Mouse (Mus musculus): ENCODE results near the gene Il1r2. TPM values are rescaled to one million over a fixed set of nuclear protein-coding genes. Genes with fewer than 3 reads are reported as not detected.

Il1r2 gene
- polyA plus RNA-seq, 1 experiment from 2014 or later, result 0.20 TPM

GRCm38 (mm10) chr1:40109736-40110135 lies 35.9 kb downstream of the Il1r2 start:
- no peaks in the 10 kb centered on the region for H3K9me3 ChIP-seq
- 57% methylated on average over 6 of the region's 6 CpGs for WGBS

GRCm38 (mm10) chr1:40115271-40115670 lies 41.4 kb downstream of the Il1r2 start:
- H3K27ac ChIP-seq (replicated peaks), result no peak overlapping the region
- peak; percentile 22 for DNase-seq (ENCODE audit: low spot score)
- 51% methylated on average over 8 of the region's 8 CpGs for WGBS
- H3K27me3 ChIP-seq (replicated peaks; ENCODE audit: low read depth, poor library complexity, severe bottlenecking), result no peaks in the 10 kb centered on the region
- no peaks in the 10 kb centered on the region for H3K9me3 ChIP-seq
- H3K4me3 ChIP-seq, result no peak overlapping the region
- peaks cover 11% of the 10 kb centered on the region for H3K4me1 ChIP-seq
- H3K36me3 ChIP-seq (replicated peaks), result no peaks in the 10 kb centered on the region

More at GRCm38 (mm10) chr1:40109736-40110135, 35.9 kb downstream of the Il1r2 start:
- no peaks in the 10 kb centered on the region for H3K4me1 ChIP-seq
- no peak overlapping the region for H3K27ac ChIP-seq (replicated peaks)
- no peak for DNase-seq (ENCODE audit: low spot score)
- H3K36me3 ChIP-seq (replicated peaks), result no peaks in the 10 kb centered on the region
- no peaks in the 10 kb centered on the region for H3K27me3 ChIP-seq (replicated peaks; ENCODE audit: low read depth, poor library complexity, severe bottlenecking)
- no peak overlapping the region for H3K4me3 ChIP-seq

- Histone ChIP-seq H3K36me3 (replicated peaks) (no peaks in the 10 kb centered on the region), H3K27me3 (replicated peaks; ENCODE audit: low read depth, poor library complexity, severe bottlenecking) (no peaks in the 10 kb centered on the region), H3K9me3 (no peaks in the 10 kb centered on the region), H3K4me3 (no peak overlapping the region), H3K27ac (replicated peaks) (no peak overlapping the region), H3K4me1 (peaks cover 11% of the 10 kb centered on the region)
- 9% methylated on average over 8 of the region's 8 CpGs for WGBS
- peak; percentile 81 for DNase-seq (ENCODE audit: low spot score)
Measured at GRCm38 (mm10) chr1:40116422-40116821, 42.5 kb downstream of the Il1r2 start.

GRCm38 (mm10) chr1:40117565-40117964 lies 43.7 kb downstream of the Il1r2 start:
- Histone ChIP-seq H3K9me3 (no peaks in the 10 kb centered on the region), H3K4me1 (peaks cover 11% of the 10 kb centered on the region), H3K36me3 (replicated peaks) (no peaks in the 10 kb centered on the region), H3K27ac (replicated peaks) (0 out of 2 replicates have a peak overlapping the region, but pooled peaks have one; percentile 10), H3K4me3 (no peak overlapping the region), H3K27me3 (replicated peaks; ENCODE audit: low read depth, poor library complexity, severe bottlenecking) (no peaks in the 10 kb centered on the region)
- peak; percentile 52 for DNase-seq (ENCODE audit: low spot score)
- WGBS, result 31% methylated on average over 9 of the region's 10 CpGs

GRCm38 (mm10) chr1:40124237-40124636 lies 50.4 kb downstream of the Il1r2 start:
- H3K9me3 ChIP-seq, result no peaks in the 10 kb centered on the region
- no peak overlapping the region for H3K4me3 ChIP-seq
- H3K27ac ChIP-seq (replicated peaks), result no peak overlapping the region
- 83% methylated on average over 4 of the region's 4 CpGs for WGBS
- H3K36me3 ChIP-seq (replicated peaks), result no peaks in the 10 kb centered on the region
- no peaks in the 10 kb centered on the region for H3K27me3 ChIP-seq (replicated peaks; ENCODE audit: low read depth, poor library complexity, severe bottlenecking)
- no peak for DNase-seq (ENCODE audit: low spot score)
- H3K4me1 ChIP-seq, result no peaks in the 10 kb centered on the region

GRCm38 (mm10) chr1:40128481-40128880 lies 54.6 kb downstream of the Il1r2 start:
- Histone ChIP-seq H3K4me3 (no peak overlapping the region), H3K36me3 (replicated peaks) (no peaks in the 10 kb centered on the region), H3K4me1 (no peaks in the 10 kb centered on the region), H3K9me3 (no peaks in the 10 kb centered on the region), H3K27me3 (replicated peaks; ENCODE audit: low read depth, poor library complexity, severe bottlenecking) (no peaks in the 10 kb centered on the region), H3K27ac (replicated peaks) (no peak overlapping the region)
- DNase-seq (ENCODE audit: low spot score), result no peak
- 88% methylated on average over 4 of the region's 4 CpGs for WGBS

GRCm38 (mm10) chr1:40129321-40129720 lies 55.4 kb downstream of the Il1r2 start:
- no peaks in the 10 kb centered on the region for H3K36me3 ChIP-seq (replicated peaks)
- no peaks in the 10 kb centered on the region for H3K4me1 ChIP-seq
- H3K27me3 ChIP-seq (replicated peaks; ENCODE audit: low read depth, poor library complexity, severe bottlenecking), result no peaks in the 10 kb centered on the region
- H3K9me3 ChIP-seq, result no peaks in the 10 kb centered on the region
- 64% methylated on average over 2 of the region's 2 CpGs for WGBS
- no peak overlapping the region for H3K4me3 ChIP-seq
- H3K27ac ChIP-seq (replicated peaks), result no peak overlapping the region
- DNase-seq (ENCODE audit: low spot score), result no peak

GRCm38 (mm10) chr1:40131631-40132030 lies 57.8 kb downstream of the Il1r2 start:
- Histone ChIP-seq H3K36me3 (replicated peaks) (no peaks in the 10 kb centered on the region), H3K27ac (replicated peaks) (no peak overlapping the region), H3K4me3 (no peak overlapping the region), H3K9me3 (no peaks in the 10 kb centered on the region), H3K27me3 (replicated peaks; ENCODE audit: low read depth, poor library complexity, severe bottlenecking) (no peaks in the 10 kb centered on the region), H3K4me1 (no peaks in the 10 kb centered on the region)
- no peak for DNase-seq (ENCODE audit: low spot score)
- 46% methylated on average over 1 of the region's 1 CpGs for WGBS

- no peak for DNase-seq (ENCODE audit: low spot score)
- no peaks in the 10 kb centered on the region for H3K9me3 ChIP-seq
Measured at GRCm38 (mm10) chr1:40132721-40133120, 58.8 kb downstream of the Il1r2 start.

GRCm38 (mm10) chr1:40133567-40133966 lies 59.7 kb downstream of the Il1r2 start:
- H3K4me1 ChIP-seq, result no peaks in the 10 kb centered on the region
- no peaks in the 10 kb centered on the region for H3K27me3 ChIP-seq (replicated peaks; ENCODE audit: low read depth, poor library complexity, severe bottlenecking)
- H3K4me3 ChIP-seq, result no peak overlapping the region
- H3K36me3 ChIP-seq (replicated peaks), result no peaks in the 10 kb centered on the region
- H3K27ac ChIP-seq (replicated peaks), result no peak overlapping the region
- no peak for DNase-seq (ENCODE audit: low spot score)
- H3K9me3 ChIP-seq, result no peaks in the 10 kb centered on the region
- 76% methylated on average over 3 of the region's 3 CpGs for WGBS

More at GRCm38 (mm10) chr1:40132721-40133120, 58.8 kb downstream of the Il1r2 start:
- no peaks in the 10 kb centered on the region for H3K27me3 ChIP-seq (replicated peaks; ENCODE audit: low read depth, poor library complexity, severe bottlenecking)
- no peaks in the 10 kb centered on the region for H3K36me3 ChIP-seq (replicated peaks)
- H3K4me3 ChIP-seq, result no peak overlapping the region
- no peak overlapping the region for H3K27ac ChIP-seq (replicated peaks)
- no peaks in the 10 kb centered on the region for H3K4me1 ChIP-seq
- 87% methylated on average over 4 of the region's 4 CpGs for WGBS

GRCm38 (mm10) chr1:40139798-40140532 lies 66.1 kb downstream of the Il1r2 start:
- 78% methylated on average over 14 of the region's 14 CpGs for WGBS
- H3K4me3 ChIP-seq, result no peak overlapping the region
- no peak overlapping the region for H3K27ac ChIP-seq (replicated peaks)
- no peaks in the 10 kb centered on the region for H3K36me3 ChIP-seq (replicated peaks)
- H3K27me3 ChIP-seq (replicated peaks; ENCODE audit: low read depth, poor library complexity, severe bottlenecking), result no peaks in the 10 kb centered on the region
- no peaks in the 10 kb centered on the region for H3K4me1 ChIP-seq
- no peaks in the 10 kb centered on the region for H3K9me3 ChIP-seq
- DNase-seq (ENCODE audit: low spot score), result peak; percentile 3

GRCm38 (mm10) chr1:40156096-40156495 lies 82.2 kb downstream of the Il1r2 start:
- Histone ChIP-seq H3K27me3 (replicated peaks; ENCODE audit: low read depth, poor library complexity, severe bottlenecking) (no peaks in the 10 kb centered on the region), H3K27ac (replicated peaks) (no peak overlapping the region), H3K4me1 (peaks cover 4% of the 10 kb centered on the region; the same call in 1 of the 2 replicates), H3K36me3 (replicated peaks) (no peaks in the 10 kb centered on the region), H3K9me3 (no peaks in the 10 kb centered on the region), H3K4me3 (no peak overlapping the region)
- 80% methylated on average over 6 of the region's 6 CpGs for WGBS
- DNase-seq (ENCODE audit: low spot score), result no peak

- H3K27me3 ChIP-seq (replicated peaks; ENCODE audit: low read depth, poor library complexity, severe bottlenecking), result no peaks in the 10 kb centered on the region
- no peaks in the 10 kb centered on the region for H3K36me3 ChIP-seq (replicated peaks)
- H3K4me3 ChIP-seq, result no peak overlapping the region
- WGBS, result 82% methylated on average over 4 of the region's 4 CpGs
- H3K4me1 ChIP-seq, result peaks cover 3% of the 10 kb centered on the region; the same call in 1 of the 2 replicates
- H3K9me3 ChIP-seq, result peaks cover 4% of the 10 kb centered on the region; the same call in 1 of the 2 replicates
- H3K27ac ChIP-seq (replicated peaks), result no peak overlapping the region
- no peak for DNase-seq (ENCODE audit: low spot score)
Measured at GRCm38 (mm10) chr1:40163329-40163917, 89.5 kb downstream of the Il1r2 start.
